ENCODE assay signal across 11 mouse cellular contexts in the genomic region with DNA sequence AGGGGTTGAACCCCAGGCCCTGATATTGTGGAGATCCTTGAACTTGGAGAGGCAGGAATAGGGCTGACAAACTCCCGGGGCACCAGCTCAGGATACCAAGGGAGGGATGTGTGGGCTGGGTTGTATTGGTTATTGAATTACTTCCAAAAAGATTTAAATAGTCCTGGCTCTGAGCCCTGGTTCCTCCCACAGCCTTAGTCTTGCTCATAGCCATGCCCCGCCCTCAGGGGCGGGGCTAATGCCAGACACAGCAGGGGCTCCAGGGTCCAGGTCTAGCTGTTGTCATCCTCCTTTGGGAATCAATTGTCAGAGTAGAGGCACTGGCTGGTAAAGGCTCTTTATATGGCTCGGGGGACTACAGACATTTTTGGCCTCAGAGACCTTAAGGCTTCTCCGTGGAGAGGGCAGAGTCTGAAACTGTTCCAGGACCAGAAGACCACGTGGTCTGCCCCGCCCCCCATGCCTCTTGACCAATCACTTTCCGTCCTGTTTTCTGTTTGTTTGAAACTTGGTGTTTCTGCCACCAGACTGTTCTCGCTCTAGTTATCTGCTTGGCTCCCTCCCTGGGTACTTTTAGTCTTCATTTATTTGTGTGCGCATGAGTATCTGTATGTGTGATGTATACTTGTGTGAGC. TPM values are rescaled to one million over a fixed set of nuclear protein-coding genes. Genes with fewer than 3 reads are reported as not detected.
DNase-seq lines count a peak whose midpoint lies in the region; ATAC-seq lines count a peak whose summit lies in the region.
"Had no signal": no experiment of that assay in that cellular context is flagged by ENCODE, and none has a peak within 500 bp of the region (broad histone marks: within the 10 kb centered on the region; RNA-seq: fewer than 3 reads in every experiment).

No protein-coding gene starts in this region.

- peak; percentile 49 for DNase-seq in embryo, embryonic 11 days
- DNase-seq in embryo, embryonic 10.5 days (ENCODE audit: low spot score), result no peak
- peak; percentile 49 for DNase-seq in right cerebral cortex, adult 18-20 months
- DNase-seq in right cerebral cortex, postnatal 14 days, result no peak
- DNase-seq in telencephalon, adult 2 months (ENCODE audit: low read depth, low spot score), result peak; percentile 42
- DNase-seq in thymus, postnatal 36 days, result no peak
- DNase-seq in urinary bladder, postnatal 25 days (ENCODE audit: low spot score), result no peak
- DNase-seq: gastrocnemius, postnatal 25 days had no signal

- peaks cover 25% of the 10 kb centered on the region for H3K27me3 ChIP-seq in kidney, embryonic 14.5 days (ENCODE audit: control insufficient read depth, insufficient read depth, low read length)

- H3K27ac ChIP-seq in kidney, embryonic 14.5 days (ENCODE audit: low read depth, low read length), result no peak overlapping the region

- H3K9me3 ChIP-seq in kidney, embryonic 14.5 days (ENCODE audit: control insufficient read depth, low read length), result no peaks in the 10 kb centered on the region

- H3K4me3 ChIP-seq in kidney, embryonic 14.5 days (ENCODE audit: low read length), result no peak overlapping the region

- 27% methylated on average over 10 of the region's 10 CpGs for WGBS in kidney, embryonic 14.5 days

- H3K36me3 ChIP-seq in kidney, embryonic 14.5 days (ENCODE audit: control insufficient read depth, insufficient read depth, low read length), result no peaks in the 10 kb centered on the region

- H3K9ac ChIP-seq in kidney, embryonic 14.5 days (ENCODE audit: low read depth, low read length), result no peak overlapping the region

- peak; percentile 58 for ATAC-seq in kidney, embryonic 14.5 days (ENCODE audit: low FRiP score, low TSS enrichment)
- ATAC-seq: CD4-positive, CD25-positive, alpha-beta regulatory T cell, adult 4 months had no signal

- no peak overlapping the region for H3K4me2 ChIP-seq in kidney, embryonic 14.5 days (replicated peaks; ENCODE audit: low read depth, low read length)

- H3K4me1 ChIP-seq in kidney, embryonic 14.5 days (ENCODE audit: control insufficient read depth, insufficient read depth, low read length), result peaks cover 7% of the 10 kb centered on the region; the same call in 1 of the 2 replicates

RNA-seq across cellular contexts. Expression of a gene that starts 30.8 kb away (rescaled TPM):
- not detected in 2 replicates for polyA plus RNA-seq in kidney, embryonic 14.5 days (2014; fragmentation: Nextera tagmentation; extraction: Ambion mirVana)
- polyA plus RNA-seq: CD4-positive, CD25-positive, alpha-beta regulatory T cell, adult 4 months; urinary bladder, adult 2 months had no signal

Comparison
In these comparisons a context has a peak if more than half of its experiments do, and no peak if none do; other contexts are left out.
1. DNase-seq: peak in embryo, embryonic 11 days (single experiment), right cerebral cortex, adult 18-20 months (single experiment) and telencephalon, adult 2 months (single experiment); none in embryo, embryonic 10.5 days (single experiment), right cerebral cortex, postnatal 14 days (single experiment), thymus, postnatal 36 days (0 of 2) and urinary bladder, postnatal 25 days (single experiment).